Mouse (Mus musculus) hindbrain, embryonic 13.5 days (tissue): ENCODE data around the gene Nap1l4. TPM values are rescaled to one million over a fixed set of nuclear protein-coding genes. Genes with fewer than 3 reads are reported as not detected.

Source experiments
- ATAC-seq: fragments of 200-750 bp; cut with Nextera tagmentation; 2 replicates; pipeline ENCODE4 v1.8.0; 2017; ENCODE audit warnings: moderate TSS enrichment; ENCODE audit not compliant: low FRiP score
- H3K27ac ChIP-seq: fragments of 300-500 bp; sonication (generic); 2 replicates; pipeline ENCODE4 v1.5.1; 2015; ENCODE audit warnings: inconsistent platforms, mild to moderate bottlenecking, moderate library complexity
- H3K27me3 ChIP-seq: fragments of 300-500 bp; sonication (generic); 2 replicates; pipeline ENCODE4 v1.6.1; 2015; ENCODE audit warnings: mild to moderate bottlenecking, inconsistent platforms
- H3K36me3 ChIP-seq: fragments of 300-500 bp; sonication (generic); 2 replicates; pipeline ENCODE4 v1.6.1; 2015; ENCODE audit warnings: mild to moderate bottlenecking, inconsistent platforms
- H3K4me1 ChIP-seq: fragments of 300-500 bp; sonication (generic); replicated peaks from 2 replicates; pipeline ENCODE4 v1.6.1; 2015; ENCODE audit warnings: inconsistent platforms
- H3K4me2 ChIP-seq: fragments of 300-500 bp; sonication (generic); 2 replicates; pipeline ENCODE4 v1.6.1; 2015; ENCODE audit warnings: inconsistent platforms, mild to moderate bottlenecking, moderate library complexity
- H3K4me3 ChIP-seq: fragments of 300-500 bp; sonication (generic); 2 replicates; pipeline ENCODE4 v1.5.1; 2015; ENCODE audit warnings: mild to moderate bottlenecking, inconsistent platforms
- H3K9ac ChIP-seq: fragments of 300-500 bp; sonication (generic); 2 replicates; pipeline ENCODE4 v1.6.1; 2015; ENCODE audit warnings: mild to moderate bottlenecking, inconsistent platforms
- H3K9me3 ChIP-seq: fragments of 300-500 bp; sonication (generic); 2 replicates; pipeline ENCODE4 v1.6.1; 2016; ENCODE audit warnings: inconsistent platforms
- WGBS: fragments of 180-500 bp; shearing (Covaris S2); methylation state at CpG from one replicate; pipeline ENCODE4 v1.1.7; 2015; 5-methylcytosine and 5-hydroxymethylcytosine counted together
- microRNA-seq: library from miRNA; unstranded; fragments of <30 nt; microRNA quantifications from one replicate; pipeline ENCODE4, GENCODE M21; 2016
- polyA plus RNA-seq: library from polyadenylated mRNA; unstranded; fragments of >200 nt; fragmentation: Nextera tagmentation; extraction: Ambion mirVana; gene quantifications from 2 replicates; pipeline ENCODE4 v1.2.1, GENCODE M21; 2015

Gene Nap1l4
- polyA plus RNA-seq, 1 experiment from 2014 or later, result 340 TPM

DNA sequence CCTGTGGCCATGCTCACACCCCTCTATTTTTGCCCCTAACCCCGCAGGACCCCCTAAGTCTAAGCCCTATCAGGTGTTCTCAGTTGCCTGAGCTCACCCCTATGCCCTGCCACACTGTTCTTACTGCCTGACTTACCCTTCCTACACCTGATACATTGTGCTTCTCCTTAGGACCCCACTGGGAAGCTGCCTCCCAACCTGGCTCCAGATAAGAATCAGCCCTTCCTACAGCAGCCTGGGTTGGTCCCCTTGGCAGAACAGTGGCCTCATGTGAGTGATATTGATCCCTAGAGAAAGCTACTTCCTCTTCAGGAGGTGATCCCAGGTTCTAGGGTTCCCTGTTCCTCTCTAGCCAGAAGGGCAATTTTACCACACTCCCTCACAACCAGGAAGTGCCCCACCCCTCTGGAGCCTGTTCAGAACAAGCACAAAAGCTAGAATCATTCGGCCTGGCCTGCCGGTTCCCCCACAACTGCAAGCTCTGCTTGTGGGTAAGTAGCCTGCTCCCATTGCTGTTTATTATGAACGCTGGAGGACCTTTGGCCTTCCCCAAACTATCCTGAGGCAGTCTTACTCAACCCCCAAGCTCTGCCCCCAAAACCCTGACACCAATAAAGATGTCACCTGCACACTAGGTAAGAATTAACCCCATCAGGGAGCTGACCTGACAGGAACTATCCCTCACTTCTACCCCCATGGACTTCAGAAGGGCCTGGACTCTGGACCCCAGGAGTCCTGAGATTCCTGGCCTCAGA lies 75.4 kb downstream of the Nap1l4 start, which contains the start of gene Slc22a18:
Gene Slc22a18 (plus strand): TSS at position 390 of the 755 bp plus-strand sequence.
- 46% methylated on average over 4 of the region's 4 CpGs for WGBS
- H3K27ac ChIP-seq, result no peak within 1 kb of the TSS
- H3K27me3 ChIP-seq, result peaks cover 14% of the 10 kb centered on the region
- H3K9me3 ChIP-seq, result no peaks in the 10 kb centered on the region
- H3K4me2 ChIP-seq, result no peak within 1 kb of the TSS
- H3K4me3 ChIP-seq, result no peak within 1 kb of the TSS
- H3K36me3 ChIP-seq, result no peaks in the 10 kb centered on the region
- no peaks in the 10 kb centered on the region for H3K4me1 ChIP-seq
- H3K9ac ChIP-seq, result no peak within 1 kb of the TSS
- no peak for ATAC-seq

DNA sequence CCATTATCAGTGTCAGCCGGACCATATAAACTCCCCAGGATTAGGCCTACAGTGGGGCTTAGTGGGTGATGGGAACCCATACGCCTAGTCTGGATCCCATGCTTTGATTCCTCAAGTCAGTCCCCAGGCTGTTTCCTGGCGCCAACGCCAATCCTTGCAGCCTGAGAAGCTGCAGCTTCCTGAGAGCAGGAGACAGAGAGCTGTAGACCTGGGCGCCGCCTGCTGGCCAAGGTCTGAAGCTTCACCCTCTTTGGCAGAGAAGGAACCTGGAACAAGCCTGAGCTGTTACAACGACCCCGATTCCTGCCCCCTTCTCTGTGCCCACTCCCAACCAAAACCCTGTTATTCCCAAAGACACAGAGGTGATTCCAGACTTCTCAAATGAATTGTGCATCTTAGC lies 79.0 kb downstream of the Nap1l4 start:
- no peak overlapping the region for H3K9ac ChIP-seq
- no peaks in the 10 kb centered on the region for H3K9me3 ChIP-seq
- ATAC-seq, result 0 out of 2 replicates have a peak, but pooled peaks have one; percentile 36
- H3K4me1 ChIP-seq, result peaks cover 12% of the 10 kb centered on the region
- H3K36me3 ChIP-seq, result no peaks in the 10 kb centered on the region
- H3K4me2 ChIP-seq, result no peak overlapping the region
- H3K4me3 ChIP-seq, result no peak overlapping the region
- H3K27ac ChIP-seq, result no peak overlapping the region
- WGBS, result 19% methylated on average over 8 of the region's 8 CpGs
- peaks cover 23% of the 10 kb centered on the region for H3K27me3 ChIP-seq

DNA sequence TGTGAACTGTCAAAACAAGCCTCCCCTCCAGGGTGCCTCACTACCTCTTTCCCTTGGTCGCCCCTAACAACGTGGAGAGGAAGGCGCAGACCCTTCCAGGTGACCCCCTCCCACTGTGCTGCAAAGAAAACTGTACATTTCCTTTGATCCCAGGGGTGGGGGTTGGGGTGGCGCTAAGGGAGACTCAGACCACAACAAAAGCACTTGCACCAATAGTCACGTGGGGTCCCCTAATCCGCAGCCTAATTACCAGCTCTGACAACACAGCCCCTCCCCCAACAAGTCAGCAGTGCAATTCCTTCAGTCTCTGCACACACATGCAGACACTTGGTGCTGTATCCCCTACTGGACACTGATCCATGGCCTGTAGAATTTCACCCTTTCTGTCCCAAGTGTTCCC lies 81.2 kb downstream of the Nap1l4 start:
- Histone ChIP-seq H3K9me3 (no peaks in the 10 kb centered on the region), H3K36me3 (no peaks in the 10 kb centered on the region), H3K4me3 (no peak overlapping the region), H3K4me1 (peaks cover 21% of the 10 kb centered on the region), H3K27me3 (peaks cover 23% of the 10 kb centered on the region), H3K4me2 (no peak overlapping the region), H3K9ac (no peak overlapping the region), H3K27ac (no peak overlapping the region)
- no peak for ATAC-seq
- WGBS, result 8% methylated on average over 6 of the region's 6 CpGs

DNA sequence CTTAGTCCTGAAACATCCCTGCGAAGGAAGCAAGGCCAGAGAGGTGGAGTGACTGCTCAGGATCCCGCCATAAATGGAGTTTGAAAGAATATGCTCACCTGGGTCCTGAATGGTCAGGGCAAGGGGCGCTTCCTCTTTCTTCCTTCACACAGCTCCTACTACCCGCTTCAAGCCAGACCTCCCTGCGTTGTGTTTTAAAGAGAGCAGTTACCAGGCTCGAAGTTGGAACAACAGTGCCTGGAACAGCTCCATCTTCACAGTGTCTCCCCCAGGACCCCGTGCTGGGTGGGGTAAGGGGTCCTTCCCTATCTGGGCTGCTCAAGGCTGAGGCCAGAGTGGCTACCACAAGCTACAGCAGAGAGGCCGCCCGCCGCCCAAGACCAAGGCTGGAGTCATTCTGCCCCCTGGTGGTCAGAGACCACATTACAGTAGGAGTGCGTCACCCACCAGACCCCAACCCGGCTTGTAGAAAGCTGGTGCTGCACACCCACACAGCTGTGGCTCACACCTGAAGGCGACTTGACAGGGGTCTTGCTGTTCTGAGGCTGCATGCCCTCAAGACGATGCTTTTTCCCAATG lies 82.7 kb downstream of the Nap1l4 start:
- 38% methylated on average over 14 of the region's 14 CpGs for WGBS
- Histone ChIP-seq H3K4me2 (no peak overlapping the region), H3K27me3 (peaks cover 23% of the 10 kb centered on the region), H3K4me1 (peaks cover 26% of the 10 kb centered on the region), H3K27ac (no peak overlapping the region), H3K4me3 (no peak overlapping the region), H3K9me3 (no peaks in the 10 kb centered on the region), H3K36me3 (no peaks in the 10 kb centered on the region), H3K9ac (no peak overlapping the region)
- ATAC-seq, result peak; percentile 11; the same call in 1 of the 2 replicates

- H3K4me3 ChIP-seq, result peak overlapping the region; percentile 36
- peaks cover 9% of the 10 kb centered on the region for H3K9me3 ChIP-seq
- peaks cover 18% of the 10 kb centered on the region for H3K27me3 ChIP-seq
- peaks cover 26% of the 10 kb centered on the region for H3K4me1 ChIP-seq
- peak overlapping the region; percentile 65 for H3K9ac ChIP-seq
- ATAC-seq, result no peak
- H3K36me3 ChIP-seq, result no peaks in the 10 kb centered on the region
- 25% methylated on average over 55 of the region's 56 CpGs for WGBS
- H3K27ac ChIP-seq, result no peak overlapping the region
- peak overlapping the region; percentile 68 for H3K4me2 ChIP-seq
Measured at GRCm38 (mm10) chr7:143464811-143465560, 83.9 kb downstream of the Nap1l4 start.

DNA sequence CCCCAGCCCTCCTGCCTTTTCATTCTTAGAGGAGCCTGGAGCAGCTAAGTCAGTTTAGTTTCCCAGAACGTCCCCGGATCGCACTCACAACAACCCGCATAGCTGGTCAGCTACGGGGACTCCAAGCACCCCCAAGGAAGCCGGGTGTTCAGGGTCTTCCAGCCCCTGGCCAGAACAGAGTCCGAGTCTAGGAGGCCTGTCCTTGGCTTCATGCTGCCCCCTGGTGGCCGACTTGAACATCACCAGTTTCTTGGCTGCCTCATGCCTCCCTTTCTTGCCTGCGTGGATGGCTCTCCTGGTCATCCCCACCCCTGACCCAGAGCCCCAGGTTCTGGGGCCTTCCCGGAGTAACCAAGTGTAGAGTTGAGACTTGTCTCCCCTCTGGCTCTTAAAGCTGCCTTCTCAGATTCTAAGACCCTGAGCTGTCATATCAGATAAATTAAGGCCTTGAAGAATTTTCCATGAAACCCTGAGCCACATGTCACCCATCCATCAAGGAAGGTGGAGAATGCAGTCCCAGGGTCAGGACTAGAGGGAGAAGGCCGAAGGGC lies 85.0 kb downstream of the Nap1l4 start:
- Histone ChIP-seq H3K27ac (no peak overlapping the region), H3K4me1 (peaks cover 26% of the 10 kb centered on the region), H3K9me3 (peaks cover 20% of the 10 kb centered on the region), H3K9ac (no peak overlapping the region), H3K4me2 (no peak overlapping the region), H3K27me3 (peaks cover 15% of the 10 kb centered on the region), H3K36me3 (no peaks in the 10 kb centered on the region), H3K4me3 (no peak overlapping the region)
- WGBS, result 31% methylated on average over 11 of the region's 11 CpGs
- ATAC-seq, result no peak

Small RNA genes lying within 50 kb of the gene (microRNA-seq; reads per million reads assigned to microRNA genes)
- 1.2 reads per million for gene Mir7064

Other genes starting within 250 kb of the Nap1l4 start
- 359 and 375 TPM in 2 replicates for gene Cdkn1c, start 88.1 kb downstream of the Nap1l4 start, polyA plus RNA-seq
- gene Slc22a18, start 75.4 kb downstream of the Nap1l4 start, polyA plus RNA-seq, result 0.60 and 0.78 TPM in 2 replicates
- gene Phlda2, start 46.0 kb downstream of the Nap1l4 start, polyA plus RNA-seq, result 0.53 and 1.5 TPM in 2 replicates
- gene Cars, start 51.0 kb upstream of the Nap1l4 start, polyA plus RNA-seq, result 57.8 and 66.1 TPM in 2 replicates
- gene Tnfrsf26, start 79.6 kb upstream of the Nap1l4 start, polyA plus RNA-seq, result 0.28 and 0.36 TPM in 2 replicates
- gene Tnfrsf22, start 100.6 kb upstream of the Nap1l4 start, polyA plus RNA-seq, result 4.2 and 4.7 TPM in 2 replicates
- gene Tnfrsf23, start 136.8 kb upstream of the Nap1l4 start, polyA plus RNA-seq, result 0.76 and 1.2 TPM in 2 replicates
- 27.6 and 31.4 TPM in 2 replicates for gene Osbpl5, start 207.9 kb upstream of the Nap1l4 start, polyA plus RNA-seq
- not detected in 2 replicates for gene Mrgprg, start 217.9 kb upstream of the Nap1l4 start, polyA plus RNA-seq
- gene Mrgpre, start 235.4 kb upstream of the Nap1l4 start, polyA plus RNA-seq, result 3.8 and 4.0 TPM in 2 replicates